7 mouse cellular contexts compared by ENCODE assay signal in genomic region chr1:153740775-153741400, GRCm38 (mm10). TPM values are rescaled to one million over a fixed set of nuclear protein-coding genes. Genes with fewer than 3 reads are reported as not detected.
DNase-seq lines count a peak whose midpoint lies in the region; ATAC-seq and TF ChIP-seq lines count a peak whose summit lies in the region.

No protein-coding gene starts in this region.

- H3K27ac ChIP-seq in lung, embryonic 15.5 days = no peak overlapping the region
- H3K27ac ChIP-seq in embryonic facial prominence, embryonic 15.5 days (replicated peaks) = no peak overlapping the region
- no peak overlapping the region for H3K27ac ChIP-seq in intestine, embryonic 16.5 days (ENCODE audit: low read length)
- peak overlapping the region; percentile 34; the same call in 1 of the 2 replicates for H3K27ac ChIP-seq in olfactory bulb, adult 2 months (ENCODE audit: insufficient read depth, low read depth, low read length)

- TF ChIP-seq POLR2A in olfactory bulb, adult 2 months (IDR thresholded peaks at IDR 0.05; ENCODE audit: insufficient read depth, low read depth, low read length) = no peak

- peak overlapping the region; percentile 32 for H3K4me3 ChIP-seq in lung, embryonic 15.5 days
- H3K4me3 ChIP-seq in embryonic facial prominence, embryonic 15.5 days (replicated peaks) = peak overlapping the region; percentile 46
- peak overlapping the region; percentile 49 for H3K4me3 ChIP-seq in intestine, embryonic 16.5 days (ENCODE audit: low read length)
- peak overlapping the region; percentile 45 for H3K4me3 ChIP-seq in olfactory bulb, adult 2 months (ENCODE audit: insufficient read depth, low read depth, low read length)

- 44% methylated on average over 12 of the region's 12 CpGs for WGBS in lung, embryonic 15.5 days
- whole genome bisulfite sequencing in embryonic facial prominence, embryonic 15.5 days = 37% methylated on average over 12 of the region's 12 CpGs
- 41% methylated on average over 12 of the region's 12 CpGs for WGBS in intestine, embryonic 16.5 days
- WGBS in olfactory bulb, adult 2 months = 67% methylated on average over 12 of the region's 12 CpGs

- H3K9me3 ChIP-seq in lung, embryonic 15.5 days = no peaks in the 10 kb centered on the region
- no peaks in the 10 kb centered on the region for H3K9me3 ChIP-seq in embryonic facial prominence, embryonic 15.5 days (replicated peaks)
- no peaks in the 10 kb centered on the region for H3K9me3 ChIP-seq in intestine, embryonic 16.5 days (ENCODE audit: control insufficient read depth, low read length)

- peaks cover 49% of the 10 kb centered on the region for H3K27me3 ChIP-seq in lung, embryonic 15.5 days
- peaks cover 24% of the 10 kb centered on the region for H3K27me3 ChIP-seq in embryonic facial prominence, embryonic 15.5 days
- peaks cover 23% of the 10 kb centered on the region for H3K27me3 ChIP-seq in intestine, embryonic 16.5 days (replicated peaks; ENCODE audit: control insufficient read depth, insufficient read depth, low read length)

- H3K4me1 ChIP-seq in lung, embryonic 15.5 days = peaks cover 16% of the 10 kb centered on the region; the same call in 1 of the 2 replicates
- peaks cover 44% of the 10 kb centered on the region for H3K4me1 ChIP-seq in embryonic facial prominence, embryonic 15.5 days
- H3K4me1 ChIP-seq in intestine, embryonic 16.5 days (ENCODE audit: control insufficient read depth, insufficient read depth, low read length) = peaks cover 3% of the 10 kb centered on the region; the same call in 1 of the 2 replicates
- peaks cover 38% of the 10 kb centered on the region for H3K4me1 ChIP-seq in olfactory bulb, adult 2 months (ENCODE audit: control insufficient read depth, insufficient read depth, low read length)

- no peak overlapping the region for H3K9ac ChIP-seq in lung, embryonic 15.5 days
- peak overlapping the region; percentile 37; the same call in 1 of the 2 replicates for H3K9ac ChIP-seq in embryonic facial prominence, embryonic 15.5 days
- peak overlapping the region; percentile 57; the same call in 1 of the 2 replicates for H3K9ac ChIP-seq in intestine, embryonic 16.5 days (ENCODE audit: low read depth, low read length)

- ATAC-seq in lung, embryonic 15.5 days (ENCODE audit: borderline replicate concordance, extremely low read depth, low FRiP score, low TSS enrichment) = no peak
- no peak for ATAC-seq in embryonic facial prominence, embryonic 15.5 days (ENCODE audit: insufficient number of reproducible peaks, low FRiP score, low TSS enrichment, low read depth)
- ATAC-seq in intestine, embryonic 16.5 days = no peak

- no peaks in the 10 kb centered on the region for H3K36me3 ChIP-seq in lung, embryonic 15.5 days
- H3K36me3 ChIP-seq in embryonic facial prominence, embryonic 15.5 days = no peaks in the 10 kb centered on the region
- no peaks in the 10 kb centered on the region for H3K36me3 ChIP-seq in intestine, embryonic 16.5 days (ENCODE audit: control insufficient read depth, insufficient read depth, low read length)

- peak overlapping the region; percentile 63 for H3K4me2 ChIP-seq in lung, embryonic 15.5 days
- peak overlapping the region; percentile 78 for H3K4me2 ChIP-seq in embryonic facial prominence, embryonic 15.5 days (replicated peaks)
- H3K4me2 ChIP-seq in intestine, embryonic 16.5 days (ENCODE audit: low read depth, low read length) = peak overlapping the region; percentile 76

- no peak for DNase-seq in lung, postnatal 25 days (ENCODE audit: low spot score)
- no peak for DNase-seq in thymus, adult 18-20 months
- DNase-seq in natural killer cell, adult 2 months (ENCODE audit: low spot score in 2 of 2) = no peak

- TF ChIP-seq CTCF in olfactory bulb, adult 2 months (IDR thresholded peaks at IDR 0.05; ENCODE audit: insufficient read depth, low read depth, low read length) = no peak

RNA-seq across cellular contexts. Expression of gene Rgs16, which starts 0.7 kb away (rescaled TPM):
- 1.7 and 1.9 TPM in 2 replicates for polyA plus RNA-seq in lung, embryonic 15.5 days (2015; fragmentation: Nextera tagmentation; extraction: Ambion mirVana)
- 18.5 and 20.6 TPM in 2 replicates for polyA plus RNA-seq in embryonic facial prominence, embryonic 15.5 days (2015; fragmentation: Nextera tagmentation; extraction: Ambion mirVana)
- 5.0 and 5.3 TPM in 2 replicates for polyA plus RNA-seq in intestine, embryonic 16.5 days (2015; fragmentation: Nextera tagmentation; extraction: Ambion mirVana)
- polyA plus RNA-seq in olfactory bulb, adult 2 months (2012; ENCODE audit: insufficient read depth, insufficient read length, low replicate concordance, missing spikeins) = not detected in 2 replicates

RNA-seq across cellular contexts. Expression of gene Rnasel, which starts 8.3 kb away (rescaled TPM):
- 5.3 and 7.0 TPM in 2 replicates for polyA plus RNA-seq in lung, embryonic 15.5 days (2015; fragmentation: Nextera tagmentation; extraction: Ambion mirVana)
- 14.3 and 14.8 TPM in 2 replicates for polyA plus RNA-seq in embryonic facial prominence, embryonic 15.5 days (2015; fragmentation: Nextera tagmentation; extraction: Ambion mirVana)
- polyA plus RNA-seq in intestine, embryonic 16.5 days (2015; fragmentation: Nextera tagmentation; extraction: Ambion mirVana) = 32.4 and 35.9 TPM in 2 replicates
- not detected in 2 replicates for polyA plus RNA-seq in olfactory bulb, adult 2 months (2012; ENCODE audit: insufficient read depth, insufficient read length, low replicate concordance, missing spikeins)
